Mouse (Mus musculus): Measurements from ENCODE around the gene Slc25a23. TPM values are rescaled to one million over a fixed set of nuclear protein-coding genes. Genes with fewer than 3 reads are reported as not detected.
A peak's percentile ranks its signal among the peaks of the same experiment; 100 is the strongest.

Slc25a23 gene
- polyA plus RNA-seq, 1 experiment, result 2.2 TPM

DNA sequence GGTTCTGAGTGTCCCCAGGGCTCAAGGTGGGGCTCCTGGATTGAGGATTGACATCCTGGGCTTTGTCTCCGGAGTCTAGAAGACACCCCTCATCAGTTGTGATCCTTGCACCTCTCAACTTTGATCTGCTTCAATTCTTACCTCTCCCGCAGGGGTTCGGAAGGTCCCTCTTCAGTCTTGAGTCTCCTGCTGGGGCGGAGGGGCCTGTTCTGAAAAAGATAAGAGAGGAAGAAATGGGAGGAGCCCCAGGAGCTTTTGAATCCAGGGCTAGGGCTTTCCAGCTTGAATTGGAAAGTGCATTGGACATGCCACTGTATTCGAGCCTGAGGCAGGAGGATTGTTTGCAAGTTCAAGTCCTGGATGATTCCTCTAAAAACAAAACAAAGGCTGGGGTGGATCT lies 7.2 kb upstream of the Slc25a23 start:
- Histone ChIP-seq H3K36me3 (ENCODE audit: control insufficient read depth, insufficient read depth) (no peaks in the 10 kb centered on the region), H3K27me3 (ENCODE audit: control insufficient read depth, insufficient read depth, insufficient read length) (peaks cover 74% of the 10 kb centered on the region), H3K4me3 (no peak overlapping the region), H3ac (ENCODE audit: control insufficient read depth, insufficient read length) (no peak overlapping the region), H3K4me2 (ENCODE audit: low read depth) (no peak overlapping the region), H3K79me2 (ENCODE audit: control insufficient read depth, insufficient read depth) (no peaks in the 10 kb centered on the region)
- no peak for TF ChIP-seq SRF (IDR thresholded peaks at IDR 0.05; ENCODE audit: control insufficient read depth, insufficient read length, low read depth)

DNA sequence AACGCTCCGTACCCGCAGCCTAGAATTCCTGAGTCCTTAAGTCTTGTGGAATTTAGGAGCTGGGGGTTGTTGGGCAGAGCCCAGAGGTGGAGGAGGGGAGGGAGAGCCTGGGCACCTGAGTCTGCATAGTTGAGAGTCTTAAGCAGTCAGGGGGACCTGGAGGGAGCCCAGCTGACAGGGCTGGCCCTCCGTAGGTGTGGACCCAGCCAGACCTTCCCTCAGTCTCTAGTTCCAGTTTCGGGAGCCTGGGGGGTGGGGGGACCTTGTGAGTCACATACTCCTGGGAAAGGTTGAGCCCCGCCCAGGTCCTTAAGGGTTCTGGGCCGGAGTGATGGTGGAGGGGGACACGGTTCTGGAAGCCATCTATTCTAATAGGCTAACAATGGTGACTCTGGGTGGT lies 3.4 kb upstream of the Slc25a23 start:
- H3K27me3 ChIP-seq (ENCODE audit: control insufficient read depth, insufficient read depth, insufficient read length), result peaks cover 72% of the 10 kb centered on the region
- no peak overlapping the region for H3K4me3 ChIP-seq
- TF ChIP-seq MYOG (IDR thresholded peaks at IDR 0.05; ENCODE audit: control insufficient read depth in 1 of 3, insufficient read depth in 1 of 3, insufficient read length in 2 of 3, low read depth in 2 of 3) (no peak), POLR2A (IDR thresholded peaks at IDR 0.05; ENCODE audit: insufficient read length, low read depth) (no peak), CEBPB (IDR thresholded peaks at IDR 0.05; ENCODE audit: insufficient read depth, poor library complexity, severe bottlenecking) (no peak), USF1 (IDR thresholded peaks at IDR 0.05; ENCODE audit: low read depth) (no peak), POLR2AphosphoS2 (IDR thresholded peaks at IDR 0.05; ENCODE audit: insufficient read length, low read depth) (no peak), REST (IDR thresholded peaks at IDR 0.05; ENCODE audit: insufficient read depth, insufficient read length) (no peak), MAX (IDR thresholded peaks at IDR 0.05; ENCODE audit: low read depth) (no peak), TCF3 (IDR thresholded peaks at IDR 0.05; ENCODE audit: insufficient read length, low read depth) (no peak), SRF (IDR thresholded peaks at IDR 0.05; ENCODE audit: control insufficient read depth, insufficient read length, low read depth) (no peak)
- no peak overlapping the region for H3ac ChIP-seq (ENCODE audit: control insufficient read depth, insufficient read length)
- H3K4me2 ChIP-seq (ENCODE audit: low read depth), result no peak overlapping the region
- H3K79me2 ChIP-seq (ENCODE audit: control insufficient read depth, insufficient read depth), result no peaks in the 10 kb centered on the region
- H3K36me3 ChIP-seq (ENCODE audit: control insufficient read depth, insufficient read depth), result no peaks in the 10 kb centered on the region

DNA sequence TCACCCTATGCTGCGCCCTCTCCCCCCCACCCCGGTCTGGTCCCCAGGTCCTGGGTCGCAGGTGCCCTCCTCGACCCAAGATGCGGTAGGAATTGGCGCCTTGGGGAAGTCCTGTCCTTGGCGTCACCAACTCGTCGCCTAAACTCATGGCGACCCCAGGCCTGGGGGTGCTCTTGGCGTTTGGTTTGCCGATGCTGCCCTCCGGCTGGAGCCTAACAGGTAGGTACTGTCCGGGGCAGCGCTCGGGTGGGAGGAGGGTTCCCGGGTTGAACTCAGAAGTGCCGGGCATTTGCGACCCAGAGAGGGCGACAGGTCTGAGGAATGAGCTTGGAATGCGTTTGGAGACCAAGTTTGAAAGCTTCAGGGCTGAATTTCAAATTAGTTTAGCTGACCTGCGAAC lies 2.9 kb upstream of the Slc25a23 start:
- H3K79me2 ChIP-seq (ENCODE audit: control insufficient read depth, insufficient read depth), result no peaks in the 10 kb centered on the region
- H3ac ChIP-seq (ENCODE audit: control insufficient read depth, insufficient read length), result no peak overlapping the region
- H3K4me3 ChIP-seq, result no peak overlapping the region
- no peak overlapping the region for H3K4me2 ChIP-seq (ENCODE audit: low read depth)
- no peaks in the 10 kb centered on the region for H3K36me3 ChIP-seq (ENCODE audit: control insufficient read depth, insufficient read depth)
- H3K27me3 ChIP-seq (ENCODE audit: control insufficient read depth, insufficient read depth, insufficient read length), result peaks cover 70% of the 10 kb centered on the region
- TF ChIP-seq POLR2A (IDR thresholded peaks at IDR 0.05; ENCODE audit: insufficient read length, low read depth) (no peak), MYOG (IDR thresholded peaks at IDR 0.05; ENCODE audit: control insufficient read depth in 1 of 3, insufficient read depth in 1 of 3, insufficient read length in 2 of 3, low read depth in 2 of 3) (no peak), SRF (IDR thresholded peaks at IDR 0.05; ENCODE audit: control insufficient read depth, insufficient read length, low read depth) (no peak), MYOD1 (IDR thresholded peaks at IDR 0.05; ENCODE audit: control insufficient read depth in 1 of 3, insufficient read length in 2 of 3, low read depth in 2 of 3) (no peak), TCF12 (IDR thresholded peaks at IDR 0.05; ENCODE audit: insufficient read depth, poor library complexity, severe bottlenecking) (no peak), E2F4 (IDR thresholded peaks at IDR 0.05; ENCODE audit: insufficient read depth) (no peak), REST (IDR thresholded peaks at IDR 0.05; ENCODE audit: insufficient read depth, insufficient read length) (no peak)

- no peak for TF ChIP-seq MYOG (IDR thresholded peaks at IDR 0.05; ENCODE audit: control insufficient read depth in 1 of 3, insufficient read depth in 1 of 3, insufficient read length in 2 of 3, low read depth in 2 of 3)
- TF ChIP-seq TCF12 (IDR thresholded peaks at IDR 0.05; ENCODE audit: insufficient read depth, poor library complexity, severe bottlenecking), result no peak
- no peak for TF ChIP-seq SRF (IDR thresholded peaks at IDR 0.05; ENCODE audit: control insufficient read depth, insufficient read length, low read depth)
- Histone ChIP-seq H3K79me2 (ENCODE audit: control insufficient read depth, insufficient read depth) (no peaks in the 10 kb centered on the region), H3K36me3 (ENCODE audit: control insufficient read depth, insufficient read depth) (no peaks in the 10 kb centered on the region), H3ac (ENCODE audit: control insufficient read depth, insufficient read length) (no peak overlapping the region), H3K4me3 (no peak overlapping the region), H3K27me3 (ENCODE audit: control insufficient read depth, insufficient read depth, insufficient read length) (peaks cover 65% of the 10 kb centered on the region), H3K4me2 (ENCODE audit: low read depth) (no peak overlapping the region)
Observed at GRCm38 (mm10) chr17:57062011-57062521, 2.4 kb upstream of the Slc25a23 start.

GRCm38 (mm10) chr17:57061069-57061468 lies 1.4 kb upstream of the Slc25a23 start:
- H3K36me3 ChIP-seq (ENCODE audit: control insufficient read depth, insufficient read depth), result no peaks in the 10 kb centered on the region
- peaks cover 55% of the 10 kb centered on the region for H3K27me3 ChIP-seq (ENCODE audit: control insufficient read depth, insufficient read depth, insufficient read length)
- no peaks in the 10 kb centered on the region for H3K79me2 ChIP-seq (ENCODE audit: control insufficient read depth, insufficient read depth)
- H3K4me2 ChIP-seq (ENCODE audit: low read depth), result peak overlapping the region; percentile 84
- TF ChIP-seq MAX (IDR thresholded peaks at IDR 0.05; ENCODE audit: low read depth) (no peak), E2F4 (IDR thresholded peaks at IDR 0.05; ENCODE audit: insufficient read depth) (no peak), TCF12 (IDR thresholded peaks at IDR 0.05; ENCODE audit: insufficient read depth, poor library complexity, severe bottlenecking) (no peak), SRF (IDR thresholded peaks at IDR 0.05; ENCODE audit: control insufficient read depth, insufficient read length, low read depth) (no peak), MYOD1 (IDR thresholded peaks at IDR 0.05; ENCODE audit: control insufficient read depth in 1 of 3, insufficient read length in 2 of 3, low read depth in 2 of 3) (no peak), USF1 (IDR thresholded peaks at IDR 0.05; ENCODE audit: low read depth) (no peak), TCF3 (IDR thresholded peaks at IDR 0.05; ENCODE audit: insufficient read length, low read depth) (no peak), CEBPB (IDR thresholded peaks at IDR 0.05; ENCODE audit: insufficient read depth, poor library complexity, severe bottlenecking) (no peak), REST (IDR thresholded peaks at IDR 0.05; ENCODE audit: insufficient read depth, insufficient read length) (no peak), POLR2A (IDR thresholded peaks at IDR 0.05; ENCODE audit: insufficient read length, low read depth) (no peak), POLR2AphosphoS2 (IDR thresholded peaks at IDR 0.05; ENCODE audit: insufficient read length, low read depth) (no peak), MYOG (IDR thresholded peaks at IDR 0.05; ENCODE audit: control insufficient read depth in 1 of 3, insufficient read depth in 1 of 3, insufficient read length in 2 of 3, low read depth in 2 of 3) (no peak)
- H3ac ChIP-seq (ENCODE audit: control insufficient read depth, insufficient read length), result no peak overlapping the region
- H3K4me3 ChIP-seq, result peak overlapping the region; percentile 26
